In the genomic region with DNA sequence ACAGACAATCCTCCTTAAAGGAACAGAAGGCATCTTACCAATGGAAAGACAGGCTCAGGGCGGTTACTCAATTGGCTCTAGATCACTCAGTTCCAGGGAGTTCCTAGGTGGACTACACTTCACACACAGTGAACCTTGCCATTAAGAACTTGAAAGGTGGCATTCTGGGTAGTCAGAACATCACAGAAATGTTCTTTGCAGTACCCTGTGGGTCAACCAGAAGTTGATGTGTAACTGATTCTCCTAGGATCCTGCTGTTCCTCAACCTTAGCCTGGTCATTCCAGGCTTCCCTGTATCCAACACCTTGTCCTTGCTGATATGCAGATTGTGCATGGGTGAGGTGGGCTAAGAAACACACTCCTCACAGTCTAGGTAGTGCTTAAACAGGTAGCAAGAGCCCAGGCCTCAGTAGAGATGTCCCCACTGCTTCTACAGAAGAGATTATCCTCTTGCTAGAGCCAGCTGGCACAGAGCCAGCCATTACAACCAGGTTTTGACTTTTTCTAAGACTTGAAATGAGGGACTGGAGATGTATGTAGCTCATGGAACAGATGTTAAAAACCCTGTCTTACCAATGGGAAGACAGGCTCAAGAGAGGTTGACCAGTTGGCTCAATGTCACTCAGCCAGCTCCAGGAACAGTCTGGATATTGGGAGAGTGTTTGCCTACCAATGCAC, we compare ENCODE assay signal across 24 mouse cellular contexts. TPM values are rescaled to one million over a fixed set of nuclear protein-coding genes. Genes with fewer than 3 reads are reported as not detected.
A peak's percentile ranks its signal among the peaks of the same experiment; 100 is the strongest.
DNase-seq lines count a peak whose midpoint lies in the region; ATAC-seq lines count a peak whose summit lies in the region.
"Had no signal": no experiment of that assay in that cellular context is flagged by ENCODE, and none has a peak within 500 bp of the region (broad histone marks: within the 10 kb centered on the region; RNA-seq: fewer than 3 reads in every experiment).

No protein-coding gene starts in this region.

- no peak overlapping the region for H3K27ac ChIP-seq in kidney, embryonic 16.5 days (ENCODE audit: low read length)
- H3K27ac ChIP-seq: embryonic facial prominence, embryonic 12.5 days; forebrain, embryonic 12.5 days; heart, embryonic 15.5 days; limb, embryonic 10.5 days; midbrain, embryonic 10.5 days; stomach, postnatal 0 days had no signal

- H3K4me2 ChIP-seq in kidney, embryonic 16.5 days (replicated peaks; ENCODE audit: low read depth, low read length), result no peak overlapping the region
- H3K4me2 ChIP-seq: embryonic facial prominence, embryonic 12.5 days; forebrain, embryonic 12.5 days; heart, embryonic 15.5 days had no signal

- H3K4me3 ChIP-seq in kidney, embryonic 16.5 days (ENCODE audit: low read length), result no peak overlapping the region
- H3K4me3 ChIP-seq: embryonic facial prominence, embryonic 12.5 days; forebrain, embryonic 12.5 days; heart, embryonic 15.5 days; limb, embryonic 10.5 days; midbrain, embryonic 10.5 days had no signal

- H3K27me3 ChIP-seq in kidney, embryonic 16.5 days (ENCODE audit: insufficient read depth, low read length), result no peaks in the 10 kb centered on the region
- H3K27me3 ChIP-seq: embryonic facial prominence, embryonic 12.5 days; forebrain, embryonic 12.5 days; heart, embryonic 15.5 days had no signal

- no peaks in the 10 kb centered on the region for H3K9me3 ChIP-seq in kidney, embryonic 16.5 days (ENCODE audit: low read length)
- H3K9me3 ChIP-seq: embryonic facial prominence, embryonic 12.5 days; forebrain, embryonic 12.5 days; heart, embryonic 15.5 days; limb, embryonic 10.5 days; midbrain, embryonic 10.5 days had no signal

- peak; percentile 68 for DNase-seq in kidney, adult 11 months
- peak; percentile 49 for DNase-seq in 416B (ENCODE audit: low read depth)
- peak; percentile 42 for DNase-seq in NIH3T3 (ENCODE audit: low read depth)
- peak; percentile 45 for DNase-seq in kidney, postnatal 10 days
- no peak for DNase-seq in layer of hippocampus, postnatal 25 days (ENCODE audit: extremely low spot score in 1 of 2, low spot score in 1 of 2)
- no peak for DNase-seq in layer of hippocampus, postnatal 10 days (ENCODE audit: low spot score in 2 of 2)
- no peak for DNase-seq in natural killer cell, adult 2 months (ENCODE audit: low spot score in 2 of 2)
- DNase-seq: cerebellum, adult 2 months; cerebellum, postnatal 25 days; gastrocnemius, postnatal 36 days; liver; right cerebral cortex, postnatal 14 days; thymus, adult 2 months; thymus, postnatal 4 days had no signal

- H3K4me1 ChIP-seq in kidney, embryonic 16.5 days (ENCODE audit: insufficient read depth, low read length), result peaks cover 16% of the 10 kb centered on the region

- H3K9ac ChIP-seq in kidney, embryonic 16.5 days (replicated peaks; ENCODE audit: low read length), result no peak overlapping the region
- H3K9ac ChIP-seq: embryonic facial prominence, embryonic 12.5 days; forebrain, embryonic 12.5 days; heart, embryonic 15.5 days had no signal

- H3K36me3 ChIP-seq in kidney, embryonic 16.5 days (ENCODE audit: insufficient read depth, low read length), result no peaks in the 10 kb centered on the region
- H3K36me3 ChIP-seq: embryonic facial prominence, embryonic 12.5 days had no signal

- 94% methylated on average over 1 of the region's 1 CpGs for WGBS in kidney, embryonic 16.5 days

- no peak for ATAC-seq in kidney, embryonic 16.5 days (ENCODE audit: low FRiP score, low TSS enrichment)
- ATAC-seq: hindbrain, embryonic 16.5 days; intestine, embryonic 16.5 days; lung, postnatal 0 days had no signal

RNA-seq across cellular contexts. Expression of a gene that starts 4.3 kb away (rescaled TPM):
- polyA plus RNA-seq in kidney, embryonic 16.5 days (2015; fragmentation: Nextera tagmentation; extraction: Ambion mirVana), result 3.9 and 4.7 TPM in 2 replicates
- total RNA-seq in layer of hippocampus, postnatal 25 days (2021), result 100 to 1,000 TPM; 164 to 180 TPM
- 100 to 1,000 TPM; 110 to 121 TPM for total RNA-seq in layer of hippocampus, postnatal 10 days (2021)

Comparison
In these comparisons a context has a peak if more than half of its experiments do, and no peak if none do; other contexts are left out.
1. DNase-seq: peak in kidney, adult 11 months (single experiment), 416B (single experiment), NIH3T3 (single experiment) and kidney, postnatal 10 days (single experiment); none in layer of hippocampus, postnatal 25 days (0 of 2), layer of hippocampus, postnatal 10 days (0 of 2) and natural killer cell, adult 2 months (0 of 2).